Mouse (Mus musculus) embryonic stem cell, embryonic (primary cell): ENCODE data around the gene Cpm.
"Not testable (repeated sequence)": the region's sequence is repeated elsewhere in the genome, so short reads cannot be mapped to it uniquely, and the experiment has no call there.

Experiments used
- CTCF ChIA-PET, 4 experiments: fragments of 300-600 bp in 2 of 4; fragments of 350-600 bp in 2 of 4; sonication (Branson Sonifier 250); formaldehyde crosslinking; loops; one replicate each; lab custom pipeline; 2022; ENCODE audit warnings: inconsistent platforms in 2 of 4; lab: Charles Lee
- POLR2A ChIA-PET, 4 experiments: fragments of 300-600 bp in 2 of 4; fragments of 350-600 bp in 2 of 4; sonication (Branson Sonifier 250); formaldehyde crosslinking; loops; one replicate each; lab custom pipeline; 2022; ENCODE audit warnings: antibody characterized with exemption in 4 of 4, inconsistent platforms in 1 of 4; lab: Charles Lee

The Cpm gene

GRCm38 (mm10) chr10:117726350-117726749 lies 97.0 kb downstream of the Cpm start:
- POLR2A ChIA-PET: interaction anchor here in 3 of 4 experiments (0.6 to 1.5 kb wide), 6 partner anchors 8 to 67 kb away, joined by 3 to 4 read pairs (median 3); partner anchors contain the start of genes Mdm2 (in 1 of the 3) and Nup107 (in 1 of the 3)

GRCm38 (mm10) chr10:117726888-117727385 lies 97.6 kb downstream of the Cpm start:
- POLR2A ChIA-PET: interaction anchor here in 3 of 4 experiments (0.6 to 1.5 kb wide), 7 partner anchors 9 to 258 kb away, joined by 3 to 5 read pairs (median 3); partner anchors contain the start of gene Nup107 (in 1 of the 3)

More at GRCm38 (mm10) chr10:117726350-117726749, 97.0 kb downstream of the Cpm start:
- CTCF ChIA-PET: interaction anchor here in 1 of 4 experiments (0.6 kb wide), 1 partner anchor 169 kb away, joined by 5 read pairs; no protein-coding TSS in a partner anchor

GRCm38 (mm10) chr10:117727518-117728110 lies 98.3 kb downstream of the Cpm start:
- CTCF ChIA-PET: interaction anchor here in 1 of 4 experiments (0.6 kb wide), 1 partner anchor 88 kb away, joined by 3 read pairs; no protein-coding TSS in a partner anchor
- POLR2A ChIA-PET: interaction anchor here in 2 of 4 experiments (0.9 to 1.5 kb wide), 8 partner anchors 9 to 37 kb away, joined by 3 to 5 read pairs (median 3); no protein-coding TSS in a partner anchor

More at GRCm38 (mm10) chr10:117726888-117727385, 97.6 kb downstream of the Cpm start:
- CTCF ChIA-PET: interaction anchor here in 1 of 4 experiments (0.6 kb wide), 1 partner anchor 169 kb away, joined by 5 read pairs; no protein-coding TSS in a partner anchor

GRCm38 (mm10) chr10:117728574-117728973 lies 99.3 kb downstream of the Cpm start:
- CTCF ChIA-PET: no interaction called here
- POLR2A ChIA-PET: interaction anchor here in 2 of 4 experiments (0.5 to 1.2 kb wide), 3 partner anchors 10 to 95 kb away, joined by 3 read pairs; no protein-coding TSS in a partner anchor

GRCm38 (mm10) chr10:117729139-117729814 lies 100.0 kb downstream of the Cpm start:
- POLR2A ChIA-PET: interaction anchor here in 1 of 4 experiments (0.5 kb wide), 1 partner anchor 9 kb away, joined by 3 read pairs; no protein-coding TSS in a partner anchor
- CTCF ChIA-PET: interaction anchor here in 1 of 4 experiments (0.6 kb wide), 1 partner anchor 98 kb away, joined by 5 read pairs; no protein-coding TSS in a partner anchor

GRCm38 (mm10) chr10:117730140-117730539 lies 100.8 kb downstream of the Cpm start:
- ChIA-PET CTCF (interaction anchor here in 1 of 4 experiments (0.6 kb wide), 1 partner anchor 97 kb away, joined by 5 read pairs; no protein-coding TSS in a partner anchor), POLR2A (interaction anchor here in 1 of 4 experiments (0.6 to 1.6 kb wide), 2 partner anchors 12 to 43 kb away, joined by 4 read pairs; no protein-coding TSS in a partner anchor)

GRCm38 (mm10) chr10:117730637-117731203 lies 101.4 kb downstream of the Cpm start:
- POLR2A ChIA-PET: interaction anchor here in 1 of 4 experiments (0.6 to 1.6 kb wide), 4 partner anchors 8 to 43 kb away, joined by 3 to 4 read pairs (median 4); partner anchors contain the start of gene Mdm2
- CTCF ChIA-PET: interaction anchor here in 1 of 4 experiments (0.7 kb wide), 1 partner anchor 42 kb away, joined by 3 read pairs; no protein-coding TSS in a partner anchor

- POLR2A ChIA-PET: interaction anchor here in 2 of 4 experiments (0.6 to 1.6 kb wide), 8 partner anchors 9 to 131 kb away, joined by 3 to 6 read pairs (median 4); partner anchors contain the start of gene Mdm2 (in 1 of the 2)
Measured at GRCm38 (mm10) chr10:117731244-117732101, 102.2 kb downstream of the Cpm start.

GRCm38 (mm10) chr10:117732184-117732583 lies 102.9 kb downstream of the Cpm start:
- POLR2A ChIA-PET: interaction anchor here in 3 of 4 experiments (0.5 to 1.2 kb wide), 6 partner anchors 10 to 60 kb away, joined by 3 to 6 read pairs (median 4); partner anchors contain the start of gene Mdm2 (in 1 of the 3)
- CTCF ChIA-PET: interaction anchor here in 2 of 4 experiments (0.7 to 1.0 kb wide), 3 partner anchors 13 to 413 kb away, joined by 3 to 9 read pairs (median 5); no protein-coding TSS in a partner anchor

More at GRCm38 (mm10) chr10:117731244-117732101, 102.2 kb downstream of the Cpm start:
- CTCF ChIA-PET: interaction anchor here in 1 of 4 experiments (0.7 to 1.0 kb wide), 2 partner anchors 221 to 414 kb away, joined by 3 to 5 read pairs; no protein-coding TSS in a partner anchor

GRCm38 (mm10) chr10:117732962-117733592 lies 103.8 kb downstream of the Cpm start:
- ChIA-PET CTCF (interaction anchor here in 1 of 4 experiments (0.8 kb wide), 1 partner anchor 14 kb away, joined by 9 read pairs; no protein-coding TSS in a partner anchor), POLR2A (interaction anchor here in 1 of 4 experiments (0.6 to 0.9 kb wide), 2 partner anchors 14 to 116 kb away, joined by 3 to 9 read pairs; no protein-coding TSS in a partner anchor)

GRCm38 (mm10) chr10:117733626-117734025 lies 104.3 kb downstream of the Cpm start:
- CTCF ChIA-PET: not testable (repeated sequence)
- POLR2A ChIA-PET: interaction anchor here in 1 of 4 experiments (0.6 to 0.9 kb wide), 3 partner anchors 14 to 127 kb away, joined by 3 to 9 read pairs (median 3); no protein-coding TSS in a partner anchor

GRCm38 (mm10) chr10:117734104-117734852 lies 105.0 kb downstream of the Cpm start:
- CTCF ChIA-PET: not testable (repeated sequence)
- POLR2A ChIA-PET: interaction anchor here in 2 of 4 experiments (0.7 to 0.8 kb wide), 2 partner anchors 10 to 127 kb away, joined by 3 read pairs; no protein-coding TSS in a partner anchor

- CTCF ChIA-PET: not testable (repeated sequence)
- POLR2A ChIA-PET: interaction anchor here in 1 of 4 experiments (0.7 to 0.8 kb wide), 2 partner anchors 9 to 30 kb away, joined by 3 read pairs; no protein-coding TSS in a partner anchor
Measured at GRCm38 (mm10) chr10:117735396-117735795, 106.1 kb downstream of the Cpm start.

GRCm38 (mm10) chr10:117736573-117736972 lies 107.3 kb downstream of the Cpm start:
- ChIA-PET POLR2A (interaction anchor here in 1 of 4 experiments (0.8 kb wide), 1 partner anchor 37 kb away, joined by 3 read pairs; no protein-coding TSS in a partner anchor), CTCF (interaction anchor here in 2 of 4 experiments (0.5 to 0.7 kb wide), 2 partner anchors 23 to 61 kb away, joined by 3 to 4 read pairs; no protein-coding TSS in a partner anchor)
